Mouse (Mus musculus) Patski (cell line): ENCODE results near the gene Mboat2. TPM values are rescaled to one million over a fixed set of nuclear protein-coding genes. Genes with fewer than 3 reads are reported as not detected.

Source experiments
- ATAC-seq: fragments of 100-300 bp; one replicate; pipeline ENCODE4 v1.8.0; 2021
- CTCF ChIA-PET: fragments of 350-600 bp; sonication (Branson Sonifier 250); formaldehyde crosslinking; loops from one replicate; lab custom pipeline; 2022; ENCODE audit warnings: inconsistent platforms; lab: Charles Lee
- POLR2A ChIA-PET: fragments of 350-600 bp; sonication (Branson Sonifier 250); formaldehyde crosslinking; loops from one replicate; lab custom pipeline; 2022; ENCODE audit warnings: antibody characterized with exemption, inconsistent platforms; lab: Charles Lee
- DNase-seq: peaks from one replicate; pipeline ENCODE4 v3.0.0-alpha.2; 2011; ENCODE audit warnings: low read depth, low spot score
- H3K27me3 ChIP-seq: fragments of 371-371 bp; one replicate; pipeline ENCODE4 v1.5.1; 2021
- CTCF ChIP-seq: fragments of 100-300 bp; IDR thresholded peaks from one replicate; pipeline ENCODE4 v1.5.1; 2021
- in situ Hi-C: fragments of 300-500 bp; cut with MboI; formaldehyde crosslinking; loops from 3 replicates; pipeline ENCODE4 v1.11.1; 2018; ENCODE audit warnings: low pct_unique_long_range_greater_than_20kb, mixed read lengths
- polyA plus RNA-seq: library from polyadenylated mRNA; unstranded; gene quantifications from one replicate; pipeline ENCODE4 v1.2.3, GENCODE M21; 2021

Gene Mboat2
- polyA plus RNA-seq, 1 experiment from 2014 or later = 24.4 TPM

DNA sequence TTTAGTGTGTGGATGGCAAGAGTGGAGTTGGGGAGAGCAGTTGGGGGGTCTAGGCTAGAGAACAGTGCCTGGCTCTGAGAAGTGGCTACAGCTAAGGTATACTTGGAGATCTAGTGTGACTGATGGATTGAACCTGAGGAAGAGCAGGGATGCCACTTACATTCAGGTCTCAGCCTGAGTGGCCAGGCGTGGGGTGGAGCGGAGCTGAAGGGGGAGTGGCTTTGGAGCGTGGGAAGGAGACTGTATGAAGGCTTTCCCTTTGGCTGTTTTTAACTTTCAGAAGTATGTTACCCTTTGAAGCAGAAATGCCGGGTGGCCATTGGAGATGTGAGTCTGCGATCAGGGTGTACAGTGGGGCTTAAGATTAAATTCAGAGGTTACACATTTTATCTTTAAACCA, 26.7 kb downstream of the Mboat2 start:
- no peak for DNase-seq
- CTCF ChIA-PET = no interaction called here
- ATAC-seq = no peak
- in situ Hi-C loops = no loop called here
- H3K27me3 ChIP-seq = no peaks in the 10 kb centered on the region
- POLR2A ChIA-PET = interaction anchor here (0.8 kb wide), 1 partner anchor 25 kb away, joined by 3 read pairs; no protein-coding TSS in a partner anchor
- no peak for TF ChIP-seq CTCF

GRCm38 (mm10) chr12:24859357-24859756, 28.7 kb downstream of the Mboat2 start:
- POLR2A ChIA-PET = no interaction called here
- in situ Hi-C loops = no loop called here
- CTCF ChIA-PET = interaction anchor here (1.0 kb wide), 1 partner anchor 17 kb away, joined by 5 read pairs; no protein-coding TSS in a partner anchor
- DNase-seq = no peak
- no peak for TF ChIP-seq CTCF
- no peak for ATAC-seq
- H3K27me3 ChIP-seq = no peaks in the 10 kb centered on the region

DNA sequence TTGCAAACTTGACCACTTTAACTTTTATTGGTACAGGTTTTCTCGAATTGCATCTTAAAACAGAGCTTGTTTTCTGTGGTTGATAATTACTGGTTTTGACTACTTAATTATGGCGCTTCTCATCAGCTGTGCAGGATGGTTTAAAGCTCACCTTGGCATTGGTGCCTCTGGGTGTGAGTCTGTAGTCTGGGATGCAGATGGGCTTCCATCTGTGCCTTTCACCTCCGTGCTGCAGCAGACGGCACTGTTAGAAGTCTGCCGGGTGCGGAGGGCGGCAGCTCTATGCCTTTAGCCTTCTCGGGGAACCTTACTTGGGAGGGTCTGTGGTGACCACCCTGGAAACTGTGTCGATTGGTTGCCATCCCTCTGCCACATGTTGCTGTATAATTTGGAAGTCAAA, 29.8 kb downstream of the Mboat2 start:
- ChIA-PET CTCF (no interaction called here), POLR2A (no interaction called here)
- no peak for DNase-seq
- in situ Hi-C loops = no loop called here
- ATAC-seq = no peak
- no peak for TF ChIP-seq CTCF
- H3K27me3 ChIP-seq = no peaks in the 10 kb centered on the region

DNA sequence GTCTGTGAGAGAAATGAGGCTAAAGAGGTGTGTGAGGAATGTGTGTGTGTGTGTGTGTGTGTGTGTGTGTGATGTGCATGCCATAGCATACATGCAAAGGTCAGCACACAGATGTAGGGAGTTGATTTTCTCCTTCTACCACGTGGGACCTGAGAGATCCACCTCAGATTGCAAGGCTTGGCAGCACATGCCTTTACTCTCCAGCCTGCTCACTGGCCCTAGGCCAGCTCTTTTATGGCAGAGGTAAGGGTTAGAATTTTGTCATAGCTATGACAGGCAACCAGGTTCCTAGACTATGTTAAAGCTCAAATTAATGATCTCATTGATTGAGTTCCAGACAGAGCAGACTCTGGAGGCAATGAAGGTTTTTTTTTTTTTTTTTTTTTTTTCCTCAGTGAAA, 33.1 kb downstream of the Mboat2 start:
- DNase-seq (no peak), ATAC-seq (no peak)
- CTCF ChIA-PET = no interaction called here
- H3K27me3 ChIP-seq = no peaks in the 10 kb centered on the region
- in situ Hi-C loops = no loop called here
- no peak for TF ChIP-seq CTCF
- POLR2A ChIA-PET = no interaction called here

DNA sequence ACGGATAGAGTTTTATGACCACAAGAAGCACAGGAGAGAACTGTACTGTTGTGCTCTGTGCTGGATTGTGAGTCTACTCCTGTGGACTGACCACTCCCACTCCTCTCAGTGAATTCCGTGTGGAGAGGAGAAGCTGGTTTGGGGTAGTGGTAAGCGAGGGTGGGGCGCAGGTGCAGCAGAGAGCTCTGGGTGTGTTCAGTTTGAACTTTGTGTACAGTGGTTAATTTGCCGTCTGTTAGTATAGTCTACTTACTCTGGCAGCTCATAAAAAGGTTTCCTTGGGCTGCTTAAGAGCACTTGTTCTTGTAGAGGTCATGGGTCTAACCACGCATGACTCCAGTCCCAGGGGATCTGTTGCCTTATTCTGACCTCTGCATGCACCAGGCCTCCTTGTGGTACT, 36.0 kb downstream of the Mboat2 start:
- DNase-seq (no peak), ATAC-seq (no peak)
- ChIA-PET POLR2A (no interaction called here), CTCF (no interaction called here)
- in situ Hi-C loops = no loop called here
- no peak for TF ChIP-seq CTCF
- no peaks in the 10 kb centered on the region for H3K27me3 ChIP-seq

- DNase-seq = no peak
- H3K27me3 ChIP-seq = no peaks in the 10 kb centered on the region
- ATAC-seq = no peak
- no peak for TF ChIP-seq CTCF
- ChIA-PET POLR2A (no interaction called here), CTCF (no interaction called here)
- in situ Hi-C loops = no loop called here
Measured at GRCm38 (mm10) chr12:24868694-24869093, 38.0 kb downstream of the Mboat2 start.

GRCm38 (mm10) chr12:24869231-24869630, 38.6 kb downstream of the Mboat2 start:
- no peaks in the 10 kb centered on the region for H3K27me3 ChIP-seq
- DNase-seq (no peak), ATAC-seq (no peak)
- TF ChIP-seq CTCF = no peak
- CTCF ChIA-PET = interaction anchor here (1.2 kb wide), 1 partner anchor 23 kb away, joined by 3 read pairs; no protein-coding TSS in a partner anchor
- in situ Hi-C loops = no loop called here
- POLR2A ChIA-PET = no interaction called here

DNA sequence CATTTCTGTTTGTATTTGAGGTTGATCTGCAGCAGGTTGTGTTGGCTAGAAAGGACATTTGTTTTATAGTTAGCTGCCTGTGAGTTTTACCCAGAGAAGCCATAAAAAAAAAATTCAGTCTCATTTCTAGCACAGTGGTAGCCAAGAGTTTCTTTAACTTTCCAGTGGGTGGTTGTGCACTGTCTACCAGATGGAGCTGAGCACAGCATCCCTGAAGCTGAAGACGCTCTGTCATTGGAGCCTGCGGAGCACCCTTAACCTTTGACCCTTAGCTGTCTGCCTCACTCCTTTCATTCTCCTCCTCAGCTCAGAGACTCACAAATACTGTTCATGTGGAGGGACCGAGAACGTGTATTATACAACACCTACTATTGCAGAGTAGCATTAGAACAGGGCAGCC, 40.2 kb downstream of the Mboat2 start:
- in situ Hi-C loops = no loop called here
- no peaks in the 10 kb centered on the region for H3K27me3 ChIP-seq
- CTCF ChIA-PET = interaction anchor here (1.2 kb wide), 1 partner anchor 19 kb away, joined by 4 read pairs; no protein-coding TSS in a partner anchor
- DNase-seq = no peak
- POLR2A ChIA-PET = no interaction called here
- TF ChIP-seq CTCF = no peak
- no peak for ATAC-seq

DNA sequence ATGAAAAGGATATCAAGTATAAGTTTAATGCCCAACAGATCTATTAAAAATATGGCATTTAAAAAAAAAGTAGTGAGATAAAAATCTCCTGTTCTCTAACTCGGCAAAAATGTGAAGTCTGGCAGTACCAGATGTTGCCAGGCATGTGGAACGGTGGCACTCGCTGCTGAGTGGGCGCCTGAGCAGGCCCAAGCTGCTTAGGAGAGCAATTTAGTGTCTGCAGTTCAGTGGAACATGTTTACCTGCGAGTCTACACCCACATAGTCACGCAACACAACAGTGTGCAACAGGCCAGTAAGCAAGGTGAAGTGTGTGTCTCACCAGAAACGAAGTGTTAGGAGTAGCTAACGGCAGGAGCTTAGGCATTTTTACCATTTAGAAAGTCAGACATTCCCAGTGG, 41.6 kb downstream of the Mboat2 start:
- DNase-seq = no peak
- CTCF ChIA-PET = no interaction called here
- in situ Hi-C loops = no loop called here
- no peak for TF ChIP-seq CTCF
- no peak for ATAC-seq
- POLR2A ChIA-PET = no interaction called here
- no peaks in the 10 kb centered on the region for H3K27me3 ChIP-seq

DNA sequence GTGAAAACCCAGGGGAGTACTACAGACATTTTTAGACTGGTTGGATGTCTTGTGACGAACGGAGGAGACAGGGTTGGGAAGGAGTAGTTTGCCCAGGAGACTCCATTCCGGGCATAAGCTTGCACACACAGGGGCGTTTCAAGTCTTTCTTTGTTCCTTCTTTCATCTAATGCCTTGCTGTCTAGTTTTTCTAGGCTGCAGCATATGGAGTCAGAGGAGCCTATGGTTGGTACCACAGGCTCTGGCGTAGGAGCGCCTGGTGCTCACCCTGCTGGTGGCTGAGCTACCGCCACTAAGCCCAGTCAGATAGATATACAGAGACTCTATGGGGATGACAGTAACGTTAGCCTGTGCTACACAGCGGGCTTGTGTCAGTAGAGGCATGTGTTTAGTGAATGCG, 42.0 kb downstream of the Mboat2 start:
- DNase-seq = no peak

GRCm38 (mm10) chr12:24875908-24876307, 45.2 kb downstream of the Mboat2 start:
- CTCF ChIA-PET = no interaction called here
- POLR2A ChIA-PET = no interaction called here

More for the DNA sequence above, 42.0 kb downstream of the Mboat2 start:
- in situ Hi-C loops = no loop called here
- no peak for TF ChIP-seq CTCF
- ATAC-seq = no peak
- ChIA-PET POLR2A (no interaction called here), CTCF (no interaction called here)
- H3K27me3 ChIP-seq = no peaks in the 10 kb centered on the region

GRCm38 (mm10) chr12:24877231-24877630, 46.6 kb downstream of the Mboat2 start:
- no peaks in the 10 kb centered on the region for H3K27me3 ChIP-seq
- in situ Hi-C loops = no loop called here
- no peak for TF ChIP-seq CTCF
- CTCF ChIA-PET = no interaction called here
- POLR2A ChIA-PET = no interaction called here
- DNase-seq = no peak
- ATAC-seq = no peak

More at GRCm38 (mm10) chr12:24875908-24876307, 45.2 kb downstream of the Mboat2 start:
- no peak for ATAC-seq
- no peak for DNase-seq
- H3K27me3 ChIP-seq = no peaks in the 10 kb centered on the region
- TF ChIP-seq CTCF = no peak
- in situ Hi-C loops = no loop called here
